Mouse (Mus musculus): ENCODE results near the gene Tanc1. TPM values are rescaled to one million over a fixed set of nuclear protein-coding genes. Genes with fewer than 3 reads are reported as not detected.

Tanc1 gene
- polyA plus RNA-seq, 1 experiment: 0.01 TPM

DNA sequence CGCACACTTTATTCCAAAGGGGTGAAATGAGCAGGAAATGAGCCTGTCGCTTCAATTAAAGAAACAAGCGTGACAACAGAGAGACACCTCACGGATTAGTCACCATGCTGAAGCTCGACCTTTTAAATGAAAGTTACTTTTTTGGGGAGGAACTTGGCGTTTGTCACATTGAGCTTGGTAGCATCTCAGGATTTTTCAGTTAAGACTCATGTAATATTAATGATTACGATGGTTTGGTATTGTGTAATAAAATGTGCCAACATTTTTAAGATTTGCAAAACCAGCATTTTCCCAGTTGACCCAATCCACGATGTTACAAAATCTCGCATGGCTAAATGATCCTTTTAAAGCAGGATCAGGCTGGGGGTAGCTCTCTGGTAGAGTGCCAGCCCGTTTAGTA, 153.8 kb downstream of the Tanc1 start:
- TF ChIP-seq GATA1 (IDR thresholded peaks at IDR 0.05; ENCODE audit: low read length) (no peak), TAL1 (IDR thresholded peaks at IDR 0.05; ENCODE audit: low read length) (no peak)
- H3K4me3 ChIP-seq (replicated peaks): no peak overlapping the region
- no peaks in the 10 kb centered on the region for H3K9me3 ChIP-seq (ENCODE audit: control insufficient read depth, low read length)
- H3K27me3 ChIP-seq (ENCODE audit: control insufficient read depth): no peaks in the 10 kb centered on the region
- no peaks in the 10 kb centered on the region for H3K4me1 ChIP-seq (ENCODE audit: control insufficient read depth)
- no peaks in the 10 kb centered on the region for H3K36me3 ChIP-seq (ENCODE audit: control insufficient read depth)

- H3K4me3 ChIP-seq (replicated peaks): no peak overlapping the region
- no peaks in the 10 kb centered on the region for H3K9me3 ChIP-seq (ENCODE audit: control insufficient read depth, low read length)
- H3K4me1 ChIP-seq (ENCODE audit: control insufficient read depth): no peaks in the 10 kb centered on the region
- H3K36me3 ChIP-seq (ENCODE audit: control insufficient read depth): no peaks in the 10 kb centered on the region
- TF ChIP-seq TAL1 (IDR thresholded peaks at IDR 0.05; ENCODE audit: low read length): no peak
- TF ChIP-seq GATA1 (IDR thresholded peaks at IDR 0.05; ENCODE audit: low read length): no peak
- H3K27me3 ChIP-seq (ENCODE audit: control insufficient read depth): no peaks in the 10 kb centered on the region
Measured at GRCm38 (mm10) chr2:59767893-59768292, 156.1 kb downstream of the Tanc1 start.

DNA sequence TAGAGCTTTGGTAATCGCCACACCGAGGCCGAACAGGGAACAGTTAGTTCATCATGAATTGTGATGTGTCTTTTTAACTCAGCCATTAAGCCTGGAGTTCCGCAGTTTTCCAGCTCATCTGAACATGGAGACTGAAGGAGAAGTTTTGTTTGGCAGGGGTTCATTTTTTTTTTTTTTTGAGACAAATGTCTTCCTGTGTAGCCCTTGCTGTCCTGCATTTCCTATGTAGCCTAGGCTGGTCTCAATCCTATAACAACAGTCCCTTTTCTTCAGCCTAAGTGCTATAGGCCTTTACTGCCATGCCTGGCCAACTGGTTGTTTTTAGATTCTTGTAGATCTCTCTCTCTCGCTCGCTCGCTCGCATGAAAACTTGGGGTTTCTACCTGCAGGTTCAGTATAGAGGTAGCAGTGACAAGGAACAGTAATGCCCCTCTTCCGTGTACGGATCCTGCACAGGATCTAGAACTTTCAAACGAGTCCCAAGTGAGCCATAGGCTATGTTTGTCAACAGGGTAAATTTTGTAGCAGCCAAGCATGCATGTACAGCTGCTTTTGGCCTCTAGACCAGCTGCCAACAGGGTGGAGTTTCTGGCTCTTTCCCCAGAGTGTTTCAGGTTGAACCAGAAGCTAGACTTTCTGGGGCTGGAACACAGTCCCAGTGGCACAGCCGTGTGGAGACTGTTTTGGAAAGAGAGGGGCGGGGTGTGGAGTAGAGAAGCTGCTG, 157.0 kb downstream of the Tanc1 start:
- no peaks in the 10 kb centered on the region for H3K9me3 ChIP-seq (ENCODE audit: control insufficient read depth, low read length)
- H3K4me1 ChIP-seq (ENCODE audit: control insufficient read depth): no peaks in the 10 kb centered on the region
- TF ChIP-seq GATA1 (IDR thresholded peaks at IDR 0.05; ENCODE audit: low read length) (no peak), TAL1 (IDR thresholded peaks at IDR 0.05; ENCODE audit: low read length) (no peak)
- no peaks in the 10 kb centered on the region for H3K27me3 ChIP-seq (ENCODE audit: control insufficient read depth)
- no peaks in the 10 kb centered on the region for H3K36me3 ChIP-seq (ENCODE audit: control insufficient read depth)
- no peak overlapping the region for H3K4me3 ChIP-seq (replicated peaks)

- TF ChIP-seq GATA1 (IDR thresholded peaks at IDR 0.05; ENCODE audit: low read length): no peak
- TF ChIP-seq TAL1 (IDR thresholded peaks at IDR 0.05; ENCODE audit: low read length): no peak
- Histone ChIP-seq H3K9me3 (ENCODE audit: control insufficient read depth, low read length) (no peaks in the 10 kb centered on the region), H3K36me3 (ENCODE audit: control insufficient read depth) (no peaks in the 10 kb centered on the region), H3K4me3 (replicated peaks) (no peak overlapping the region), H3K4me1 (ENCODE audit: control insufficient read depth) (no peaks in the 10 kb centered on the region), H3K27me3 (ENCODE audit: control insufficient read depth) (no peaks in the 10 kb centered on the region)
Measured at GRCm38 (mm10) chr2:59769385-59769735, 157.5 kb downstream of the Tanc1 start.

GRCm38 (mm10) chr2:59771708-59772107, 159.9 kb downstream of the Tanc1 start:
- H3K4me1 ChIP-seq (ENCODE audit: control insufficient read depth): no peaks in the 10 kb centered on the region
- no peak for TF ChIP-seq GATA1 (IDR thresholded peaks at IDR 0.05; ENCODE audit: low read length)
- H3K27me3 ChIP-seq (ENCODE audit: control insufficient read depth): no peaks in the 10 kb centered on the region

GRCm38 (mm10) chr2:59772261-59772683, 160.4 kb downstream of the Tanc1 start:
- H3K4me1 ChIP-seq (ENCODE audit: control insufficient read depth): no peaks in the 10 kb centered on the region
- H3K36me3 ChIP-seq (ENCODE audit: control insufficient read depth): no peaks in the 10 kb centered on the region
- no peaks in the 10 kb centered on the region for H3K27me3 ChIP-seq (ENCODE audit: control insufficient read depth)
- no peaks in the 10 kb centered on the region for H3K9me3 ChIP-seq (ENCODE audit: control insufficient read depth, low read length)
- TF ChIP-seq TAL1 (IDR thresholded peaks at IDR 0.05; ENCODE audit: low read length): no peak
- TF ChIP-seq GATA1 (IDR thresholded peaks at IDR 0.05; ENCODE audit: low read length): no peak
- no peak overlapping the region for H3K4me3 ChIP-seq (replicated peaks)

More at GRCm38 (mm10) chr2:59771708-59772107, 159.9 kb downstream of the Tanc1 start:
- no peaks in the 10 kb centered on the region for H3K9me3 ChIP-seq (ENCODE audit: control insufficient read depth, low read length)
- H3K4me3 ChIP-seq (replicated peaks): no peak overlapping the region
- no peaks in the 10 kb centered on the region for H3K36me3 ChIP-seq (ENCODE audit: control insufficient read depth)

DNA sequence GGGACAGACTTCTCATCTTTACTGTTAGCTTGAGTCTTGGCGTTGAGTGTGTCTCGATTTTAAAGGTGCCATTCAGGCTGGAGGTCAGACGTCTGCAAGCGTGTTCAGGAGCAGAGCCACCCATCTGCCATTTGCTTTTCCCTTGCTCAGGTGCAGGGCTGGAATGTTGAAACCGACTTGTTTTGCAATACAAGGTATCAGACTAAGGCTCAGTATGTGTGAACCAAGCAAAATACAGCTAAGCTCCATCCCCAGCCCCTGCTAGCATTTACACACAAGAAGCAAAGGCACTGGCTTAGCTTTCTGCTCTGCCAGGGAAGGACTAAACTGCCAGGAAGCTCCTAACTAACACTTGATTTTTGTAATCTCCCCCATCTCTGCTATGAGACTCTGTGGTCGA, 162.5 kb downstream of the Tanc1 start:
- Histone ChIP-seq H3K27me3 (ENCODE audit: control insufficient read depth) (no peaks in the 10 kb centered on the region), H3K4me1 (ENCODE audit: control insufficient read depth) (no peaks in the 10 kb centered on the region), H3K36me3 (ENCODE audit: control insufficient read depth) (no peaks in the 10 kb centered on the region), H3K4me3 (replicated peaks) (no peak overlapping the region), H3K9me3 (ENCODE audit: control insufficient read depth, low read length) (no peaks in the 10 kb centered on the region)
- no peak for TF ChIP-seq GATA1 (IDR thresholded peaks at IDR 0.05; ENCODE audit: low read length)
- no peak for TF ChIP-seq TAL1 (IDR thresholded peaks at IDR 0.05; ENCODE audit: low read length)

GRCm38 (mm10) chr2:59775148-59775547, 163.3 kb downstream of the Tanc1 start:
- H3K4me1 ChIP-seq (ENCODE audit: control insufficient read depth): no peaks in the 10 kb centered on the region
- no peaks in the 10 kb centered on the region for H3K9me3 ChIP-seq (ENCODE audit: control insufficient read depth, low read length)
- H3K36me3 ChIP-seq (ENCODE audit: control insufficient read depth): no peaks in the 10 kb centered on the region
- no peak overlapping the region for H3K4me3 ChIP-seq (replicated peaks)
- no peaks in the 10 kb centered on the region for H3K27me3 ChIP-seq (ENCODE audit: control insufficient read depth)
- TF ChIP-seq TAL1 (IDR thresholded peaks at IDR 0.05; ENCODE audit: low read length): no peak
- no peak for TF ChIP-seq GATA1 (IDR thresholded peaks at IDR 0.05; ENCODE audit: low read length)

GRCm38 (mm10) chr2:59775820-59776219, 164.0 kb downstream of the Tanc1 start:
- no peak overlapping the region for H3K4me3 ChIP-seq (replicated peaks)
- H3K36me3 ChIP-seq (ENCODE audit: control insufficient read depth): no peaks in the 10 kb centered on the region
- TF ChIP-seq GATA1 (IDR thresholded peaks at IDR 0.05; ENCODE audit: low read length) (no peak), TAL1 (IDR thresholded peaks at IDR 0.05; ENCODE audit: low read length) (no peak)
- no peaks in the 10 kb centered on the region for H3K4me1 ChIP-seq (ENCODE audit: control insufficient read depth)
- no peaks in the 10 kb centered on the region for H3K9me3 ChIP-seq (ENCODE audit: control insufficient read depth, low read length)
- H3K27me3 ChIP-seq (ENCODE audit: control insufficient read depth): no peaks in the 10 kb centered on the region

- no peak for TF ChIP-seq GATA1 (IDR thresholded peaks at IDR 0.05; ENCODE audit: low read length)
- TF ChIP-seq TAL1 (IDR thresholded peaks at IDR 0.05; ENCODE audit: low read length): no peak
- no peak overlapping the region for H3K4me3 ChIP-seq (replicated peaks)
- no peaks in the 10 kb centered on the region for H3K4me1 ChIP-seq (ENCODE audit: control insufficient read depth)
- no peaks in the 10 kb centered on the region for H3K9me3 ChIP-seq (ENCODE audit: control insufficient read depth, low read length)
- no peaks in the 10 kb centered on the region for H3K27me3 ChIP-seq (ENCODE audit: control insufficient read depth)
- no peaks in the 10 kb centered on the region for H3K36me3 ChIP-seq (ENCODE audit: control insufficient read depth)
Measured at GRCm38 (mm10) chr2:59779355-59779754, 167.5 kb downstream of the Tanc1 start.
